Mouse (Mus musculus) urinary bladder, postnatal 36 days (tissue): Measurements from ENCODE around the gene Mfn2.

Experiments used
- DNase-seq, 2 experiments: peaks; one replicate each; pipeline ENCODE4 v3.0.0; 2022; ENCODE audit warnings: low spot score in 2 of 2, mixed read lengths in 1 of 2

Gene Mfn2

GRCm38 (mm10) chr4:147918459-147919121 lies 14.1 kb upstream of the Mfn2 start:
- peak; percentile 13 to 48 for DNase-seq

- no peak for DNase-seq
Observed at GRCm38 (mm10) chr4:147909486-147909885, 5.0 kb upstream of the Mfn2 start.

- peak; percentile 53 to 70 for DNase-seq
Observed at GRCm38 (mm10) chr4:147906230-147906629, 1.7 kb upstream of the Mfn2 start.

DNA sequence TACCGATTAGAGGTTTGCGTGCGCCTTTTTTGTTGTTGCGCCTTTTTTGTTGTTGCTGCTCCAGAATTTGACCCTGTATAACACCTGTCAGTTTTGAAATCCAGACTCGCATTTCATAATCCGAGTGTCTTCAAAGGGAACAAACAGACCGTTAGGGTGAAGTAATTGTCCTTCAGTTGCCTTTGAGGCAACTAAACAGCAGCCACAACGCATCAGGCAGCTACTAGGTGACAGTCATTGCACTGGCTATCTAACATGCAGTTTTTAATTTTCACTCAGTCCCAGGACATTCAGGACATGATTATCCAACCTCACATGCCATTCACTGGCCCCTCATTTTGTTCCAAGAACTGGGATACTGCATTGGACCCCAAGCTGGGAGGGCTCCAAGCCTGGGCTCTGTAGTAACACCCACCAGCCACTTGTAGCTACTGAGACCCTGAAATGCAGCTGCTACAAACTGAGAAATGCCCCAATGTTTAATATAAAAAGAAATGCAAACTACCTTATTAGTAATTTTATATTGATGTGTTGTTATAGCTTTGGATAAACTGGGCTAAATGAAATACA lies 671 bp upstream of the Mfn2 start:
- peak in 1 of 2 experiments; percentile 9 for DNase-seq

DNA sequence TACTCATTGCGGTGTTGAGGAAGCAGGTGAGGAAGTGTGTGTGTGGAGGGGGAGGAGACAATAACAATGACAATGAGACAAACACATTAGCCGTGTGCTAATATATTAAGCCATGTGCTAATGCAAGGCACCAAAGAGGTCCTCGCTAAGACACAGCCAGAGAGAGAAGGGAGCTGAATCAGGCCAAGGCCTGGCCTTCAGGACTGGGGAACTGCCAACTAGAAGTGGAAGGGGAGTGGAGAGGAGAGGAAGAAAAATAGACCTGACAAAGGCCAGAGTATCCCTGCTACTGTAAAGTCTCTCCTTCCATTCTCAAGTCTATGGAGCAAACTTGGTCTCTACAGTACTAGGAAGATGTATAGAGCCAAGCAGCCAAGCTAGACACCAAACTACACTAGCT lies 903 bp downstream of the Mfn2 start:
- DNase-seq: no peak

GRCm38 (mm10) chr4:147902906-147903500 lies 1.5 kb downstream of the Mfn2 start:
- peak in 1 of 2 experiments; percentile 24 for DNase-seq

DNA sequence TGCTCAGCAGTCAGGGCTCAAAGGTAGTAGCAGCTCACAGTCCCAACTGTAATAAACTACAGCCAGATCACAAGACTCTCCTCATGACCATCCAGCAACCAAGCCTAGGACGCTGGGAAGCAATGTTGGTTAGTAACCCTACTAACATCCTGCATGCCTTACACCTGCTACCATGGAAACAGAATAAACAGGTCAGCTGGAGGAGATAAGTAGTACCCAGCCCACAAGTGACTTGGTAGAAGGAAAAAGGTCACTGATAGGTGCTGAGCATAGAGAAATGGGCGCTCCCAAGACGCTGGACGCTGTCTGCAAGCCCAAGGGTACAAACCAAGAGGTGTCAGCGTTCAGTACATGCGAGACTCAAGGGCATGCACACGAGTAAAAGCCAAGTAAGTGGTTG lies 4.1 kb downstream of the Mfn2 start:
- DNase-seq: no peak

DNA sequence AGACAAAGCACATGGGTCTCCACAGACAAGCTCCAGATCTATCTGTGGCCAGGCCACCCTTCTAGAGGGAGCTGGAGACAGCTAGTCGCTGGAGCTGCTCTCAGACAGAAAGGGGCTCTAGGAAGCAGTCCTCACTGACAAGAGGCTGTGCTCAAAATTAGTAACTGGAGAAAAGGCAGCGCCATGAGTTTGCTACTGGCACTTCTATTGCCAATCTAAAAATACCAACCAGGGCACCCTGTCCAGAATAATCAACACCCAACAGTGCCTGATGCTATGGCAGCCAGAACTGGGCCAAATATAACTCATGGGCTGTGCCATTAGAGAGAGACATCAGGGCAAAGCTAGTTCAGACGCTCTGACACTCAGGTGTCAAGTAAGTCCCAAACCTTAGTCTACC lies 7.2 kb downstream of the Mfn2 start:
- no peak for DNase-seq

GRCm38 (mm10) chr4:147896411-147896810 lies 8.1 kb downstream of the Mfn2 start:
- no peak for DNase-seq

- DNase-seq: no peak
Observed at GRCm38 (mm10) chr4:147895815-147896330, 8.6 kb downstream of the Mfn2 start.

DNA sequence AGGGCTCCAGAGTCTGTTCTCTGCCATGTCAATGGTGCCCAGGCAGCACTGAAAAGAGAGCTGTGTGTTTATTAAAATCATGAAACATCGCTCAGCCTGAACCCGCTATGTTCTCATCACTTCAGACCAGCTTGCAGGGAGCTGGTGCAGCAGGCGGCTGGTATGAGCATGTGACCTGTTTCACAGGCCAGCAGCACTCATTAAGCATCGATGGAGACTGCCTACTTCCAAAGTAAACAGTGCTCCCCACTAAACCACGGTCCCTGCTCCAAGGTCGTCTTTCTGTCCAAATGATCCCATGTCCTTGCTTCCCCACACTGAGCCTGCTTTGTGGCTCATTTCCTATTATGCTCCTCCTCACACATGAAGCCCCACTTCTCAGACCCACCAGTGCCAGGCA lies 14.2 kb downstream of the Mfn2 start:
- DNase-seq: no peak

DNA sequence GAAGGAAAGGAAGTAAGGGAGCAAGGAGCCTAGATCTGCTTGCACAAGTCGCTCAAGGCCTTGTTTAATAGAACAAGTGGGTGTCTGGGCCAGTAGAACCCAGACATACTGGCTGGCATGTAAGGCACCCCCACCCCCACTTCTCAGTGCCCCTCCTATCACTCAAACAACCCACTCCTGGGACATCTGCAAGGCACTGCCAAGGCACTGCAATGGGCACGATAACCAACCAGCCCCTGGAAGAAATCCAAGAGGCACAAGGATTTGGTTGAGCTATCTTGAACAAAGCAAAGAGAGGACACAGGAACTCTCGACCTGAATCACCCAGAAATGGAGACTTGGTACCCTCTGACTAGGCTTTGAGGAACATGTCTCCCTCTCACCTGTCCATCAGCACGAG lies 16.3 kb downstream of the Mfn2 start:
- no peak for DNase-seq

- DNase-seq: no peak
Observed at GRCm38 (mm10) chr4:147887277-147887676, 17.2 kb downstream of the Mfn2 start.

- no peak for DNase-seq
Observed at GRCm38 (mm10) chr4:147886158-147886557, 18.3 kb downstream of the Mfn2 start.

GRCm38 (mm10) chr4:147884138-147884537 lies 20.4 kb downstream of the Mfn2 start:
- no peak for DNase-seq

DNA sequence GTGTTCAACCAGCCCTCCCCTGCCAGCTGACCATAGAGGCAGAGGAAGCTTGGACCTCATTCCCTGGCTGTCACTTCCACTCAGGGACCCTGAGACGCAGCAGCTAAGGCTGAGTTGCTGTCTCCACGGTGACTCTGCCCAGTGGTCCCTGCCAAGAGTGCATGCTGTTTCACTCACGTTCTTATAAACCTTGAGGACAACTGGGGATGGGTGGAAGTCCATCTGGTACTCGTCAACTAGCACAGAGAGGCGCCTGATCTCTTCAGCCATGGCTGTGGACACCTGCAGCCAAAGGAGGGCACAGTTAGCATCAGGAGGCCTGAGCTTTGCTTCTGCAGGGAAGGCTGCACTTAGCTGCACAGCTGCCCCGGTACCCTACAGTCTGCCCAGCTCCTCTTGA lies 21.5 kb downstream of the Mfn2 start:
- no peak for DNase-seq

DNA sequence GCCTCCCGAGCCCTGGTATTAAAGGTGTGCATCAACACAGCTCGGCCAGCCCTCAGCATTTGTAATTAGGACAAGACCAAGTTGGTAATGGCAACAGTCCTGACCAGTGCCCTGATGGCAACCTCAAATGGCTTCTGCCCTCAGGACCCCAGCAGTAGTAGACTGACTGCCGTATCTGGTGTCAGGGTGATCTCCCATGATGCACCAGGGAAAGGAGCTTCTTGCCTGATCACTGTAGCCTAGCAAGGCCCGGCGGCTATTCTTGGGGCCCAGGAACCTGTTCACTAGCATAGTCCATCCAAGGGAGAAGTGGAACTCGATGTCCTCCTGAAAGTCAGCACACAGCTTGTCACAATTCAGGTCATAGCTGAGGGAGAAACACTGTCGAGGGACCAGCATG lies 22.7 kb downstream of the Mfn2 start:
- no peak for DNase-seq

DNA sequence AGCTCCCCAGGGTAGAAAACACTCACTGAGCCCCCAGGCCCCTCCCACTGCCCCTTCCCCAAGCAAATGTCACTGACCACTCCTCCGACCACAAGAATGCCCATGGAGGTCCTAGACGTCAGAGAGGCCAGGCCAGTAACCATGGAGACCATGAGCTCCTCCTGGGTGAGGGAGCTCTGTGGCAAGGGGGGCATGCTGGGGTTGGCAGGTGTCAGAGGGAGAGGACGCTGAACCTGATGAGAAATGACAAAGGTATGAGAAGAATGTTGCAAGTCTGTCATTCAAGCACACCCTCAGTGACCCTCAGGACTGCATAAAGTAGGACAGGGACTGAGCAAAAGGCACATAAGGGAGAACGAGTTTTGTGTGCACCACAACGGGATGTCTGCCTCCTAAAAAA lies 24.6 kb downstream of the Mfn2 start:
- no peak for DNase-seq

GRCm38 (mm10) chr4:147879456-147879855 lies 25.0 kb downstream of the Mfn2 start:
- no peak for DNase-seq

DNA sequence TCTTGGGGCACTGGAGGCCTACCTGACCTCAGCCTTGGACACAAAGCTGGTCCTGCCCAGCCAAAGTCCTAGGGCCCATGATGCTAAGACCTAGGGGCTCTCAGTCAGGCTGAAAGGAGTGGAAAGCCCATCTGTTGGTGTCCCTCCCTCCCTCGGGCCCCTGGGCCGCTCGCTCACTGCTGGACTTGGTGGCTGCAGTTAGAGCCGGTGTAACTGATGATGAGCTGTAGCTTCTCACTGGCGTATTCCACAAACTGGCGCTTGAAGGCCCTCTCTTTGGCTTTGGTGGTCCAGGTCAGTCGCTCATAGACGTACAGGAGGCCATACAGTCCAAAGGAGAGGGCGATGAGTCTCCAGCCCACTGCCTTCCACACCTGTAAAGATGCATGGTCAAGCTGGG lies 26.0 kb downstream of the Mfn2 start:
- DNase-seq: no peak

GRCm38 (mm10) chr4:147875852-147876575 lies 28.5 kb downstream of the Mfn2 start:
- no peak for DNase-seq

DNA sequence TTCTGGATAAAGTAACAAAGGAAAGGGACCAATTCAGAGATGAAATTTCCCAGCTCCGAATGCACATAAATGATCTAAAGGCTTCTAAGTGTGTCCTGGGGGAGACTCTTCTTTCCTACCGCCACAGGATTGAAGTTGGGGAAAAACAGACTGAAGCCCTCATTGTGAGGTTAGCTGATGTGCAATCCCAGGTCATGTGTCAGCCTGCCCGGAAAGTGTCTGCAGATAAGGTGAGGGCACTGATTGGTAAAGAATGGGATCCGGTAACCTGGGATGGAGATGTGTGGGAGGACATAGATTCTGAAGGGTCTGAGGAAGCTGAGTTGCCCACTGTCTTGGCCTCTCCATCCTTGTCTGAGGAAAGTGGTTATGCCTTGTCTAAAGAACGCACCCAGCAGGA lies 35.3 kb downstream of the Mfn2 start:
- DNase-seq: peak in 1 of 2 experiments; percentile 13
